Mouse (Mus musculus) ES-Bruce4 (cell line): Measurements from ENCODE around the gene Was. TPM values are rescaled to one million over a fixed set of nuclear protein-coding genes. Genes with fewer than 3 reads are reported as not detected.

Source experiments
- H3K27ac ChIP-seq: 2 replicates; pipeline ENCODE4 v1.5.1; 2012; ENCODE audit warnings: low read length, inconsistent platforms; ENCODE audit not compliant: insufficient read depth
- H3K27me3 ChIP-seq: 2 replicates; pipeline ENCODE4 v1.6.1; 2012; ENCODE audit warnings: mild to moderate bottlenecking, low read length, inconsistent platforms; ENCODE audit not compliant: control insufficient read depth, poor library complexity, insufficient read depth, severe bottlenecking
- H3K36me3 ChIP-seq: 2 replicates; pipeline ENCODE4 v1.6.1; 2012; ENCODE audit warnings: inconsistent platforms, mild to moderate bottlenecking, low read length, moderate library complexity; ENCODE audit not compliant: control insufficient read depth, poor library complexity, insufficient read depth, severe bottlenecking
- H3K4me1 ChIP-seq: one replicate; pipeline ENCODE4 v1.8.1; 2011; ENCODE audit warnings: low read length; ENCODE audit not compliant: control insufficient read depth, insufficient read depth
- H3K4me3 ChIP-seq: 2 replicates; pipeline ENCODE4 v1.5.1; 2011; ENCODE audit warnings: low read depth, mild to moderate bottlenecking, low read length
- H3K9ac ChIP-seq: 2 replicates; pipeline ENCODE4 v1.6.1; 2012; ENCODE audit warnings: low read depth, mild to moderate bottlenecking, inconsistent platforms; ENCODE audit not compliant: poor library complexity, severe bottlenecking
- H3K9me3 ChIP-seq: replicated peaks from 2 replicates; pipeline ENCODE4 v1.6.1; 2012; ENCODE audit warnings: mild to moderate bottlenecking, low read length, inconsistent platforms; ENCODE audit not compliant: control insufficient read depth, poor library complexity, insufficient read depth, severe bottlenecking
- CTCF ChIP-seq: IDR thresholded peaks from one replicate; pipeline ENCODE4 v1.8.1; 2011; ENCODE audit warnings: low read depth, low read length
- EP300 ChIP-seq: IDR thresholded peaks from 2 replicates; pipeline ENCODE4 v1.6.1; 2011; ENCODE audit warnings: low read depth, low read length; ENCODE audit not compliant: insufficient read depth
- POLR2A ChIP-seq: IDR thresholded peaks from one replicate; pipeline ENCODE4 v1.8.1; 2011; ENCODE audit warnings: low read length; ENCODE audit not compliant: insufficient read depth
- polyA plus RNA-seq: library from polyadenylated mRNA; stranded (reverse); fragments of >200 nt; gene quantifications from 2 replicates; pipeline ENCODE4 v1.2.4, GENCODE M21; 2011; ENCODE audit warnings: low read depth; ENCODE audit not compliant: missing spikeins, insufficient read depth, insufficient read length

The Was gene
- polyA plus RNA-seq, 1 experiment: 0.66 TPM

- Histone ChIP-seq H3K36me3 (no peaks in the 10 kb centered on the region), H3K27me3 (no peaks in the 10 kb centered on the region), H3K9me3 (no peaks in the 10 kb centered on the region), H3K4me1 (no peaks in the 10 kb centered on the region), H3K27ac (no peak overlapping the region), H3K4me3 (no peak overlapping the region), H3K9ac (no peak overlapping the region)
- no peak for TF ChIP-seq CTCF
These were observed 4.7 kb downstream of the Was start for GRCm38 (mm10) chrX:8085611-8086010.

GRCm38 (mm10) chrX:8084771-8085259 is 5.5 kb downstream of the Was start:
- no peaks in the 10 kb centered on the region for H3K36me3 ChIP-seq
- H3K27ac ChIP-seq: no peak overlapping the region
- no peaks in the 10 kb centered on the region for H3K9me3 ChIP-seq
- H3K4me1 ChIP-seq: no peaks in the 10 kb centered on the region
- no peak for TF ChIP-seq POLR2A
- no peak for TF ChIP-seq EP300
- TF ChIP-seq CTCF: no peak
- H3K27me3 ChIP-seq: no peaks in the 10 kb centered on the region
- no peak overlapping the region for H3K4me3 ChIP-seq
- H3K9ac ChIP-seq: no peak overlapping the region

- Histone ChIP-seq H3K9ac (peak overlapping the region; percentile 42; the same call in 1 of the 2 replicates), H3K4me1 (no peaks in the 10 kb centered on the region), H3K4me3 (peak overlapping the region; percentile 70), H3K9me3 (no peaks in the 10 kb centered on the region), H3K27me3 (no peaks in the 10 kb centered on the region), H3K36me3 (peaks cover 9% of the 10 kb centered on the region), H3K27ac (no peak overlapping the region)
- no peak for TF ChIP-seq POLR2A
- TF ChIP-seq EP300: no peak
- no peak for TF ChIP-seq CTCF
These were observed 15.2 kb downstream of the Was start for GRCm38 (mm10) chrX:8075104-8075503.

GRCm38 (mm10) chrX:8074430-8075014 is 15.8 kb downstream of the Was start, which contains the start of gene Suv39h1:
Suv39h1 (minus strand) TSS chrX:8074760.
- Histone ChIP-seq H3K9me3 (no peaks in the 10 kb centered on the region), H3K36me3 (peaks cover 15% of the 10 kb centered on the region), H3K4me1 (no peaks in the 10 kb centered on the region), H3K27ac (peak within 1 kb of the TSS; percentile 41), H3K27me3 (no peaks in the 10 kb centered on the region), H3K9ac (peak within 1 kb of the TSS; percentile 97), H3K4me3 (peak within 1 kb of the TSS; percentile 83)
- TF ChIP-seq CTCF: no peak
- TF ChIP-seq POLR2A: no peak
- TF ChIP-seq EP300: no peak

GRCm38 (mm10) chrX:8073881-8074429 is 16.3 kb downstream of the Was start:
- Histone ChIP-seq H3K4me3 (peak overlapping the region; percentile 83), H3K9ac (peak overlapping the region; percentile 97), H3K27ac (peak overlapping the region; percentile 41), H3K36me3 (peaks cover 21% of the 10 kb centered on the region), H3K27me3 (no peaks in the 10 kb centered on the region), H3K4me1 (no peaks in the 10 kb centered on the region), H3K9me3 (no peaks in the 10 kb centered on the region)
- no peak for TF ChIP-seq EP300
- no peak for TF ChIP-seq POLR2A
- TF ChIP-seq CTCF: no peak

GRCm38 (mm10) chrX:8069166-8069565 is 21.1 kb downstream of the Was start:
- H3K36me3 ChIP-seq: peaks cover 42% of the 10 kb centered on the region
- H3K27ac ChIP-seq: no peak overlapping the region
- no peaks in the 10 kb centered on the region for H3K9me3 ChIP-seq
- H3K9ac ChIP-seq: no peak overlapping the region
- H3K27me3 ChIP-seq: no peaks in the 10 kb centered on the region
- no peak for TF ChIP-seq EP300
- TF ChIP-seq POLR2A: no peak
- H3K4me1 ChIP-seq: no peaks in the 10 kb centered on the region
- no peak overlapping the region for H3K4me3 ChIP-seq
